Mouse (Mus musculus) inflammation-experienced regulatory T-cells (primary cell): ENCODE measurements around the gene Gm10722. TPM values are rescaled to one million over a fixed set of nuclear protein-coding genes. Genes with fewer than 3 reads are reported as not detected.

Experiments used
- polyA plus RNA-seq, 2 experiments: library from polyadenylated mRNA; unstranded; fragments of 100-300 nt; shearing (Covaris generic); gene quantifications; one replicate each; pipeline ENCODE4 v1.2.1; 2017

Gm10722 gene
- polyA plus RNA-seq: 1 to 10 TPM; 1.7 to 6.8 TPM

GRCm38 (mm10) chr9:3000445-3000972 is at the start of gene Gm10722:
Gene Gm10722 (plus strand): TSS chr9:3000922.

GRCm38 (mm10) chr9:3002794-3003396 is 2.2 kb downstream of the Gm10722 start, which contains the start of gene Gm11168:
Gene Gm11168 (plus strand): TSS chr9:3003346.

GRCm38 (mm10) chr9:3012733-3013279 is 12.1 kb downstream of the Gm10722 start, which contains the start of gene Gm10721:
Gene Gm10721 (plus strand): TSS chr9:3013140.

GRCm38 (mm10) chr9:3015354-3015753 is 14.6 kb downstream of the Gm10722 start, which contains the start of gene Gm10720:
Gene Gm10720 (plus strand): TSS chr9:3015654.

GRCm38 (mm10) chr9:3017108-3017507 is 16.4 kb downstream of the Gm10722 start, which contains the start of gene Gm10719:
Gene Gm10719 (plus strand): TSS chr9:3017408.

GRCm38 (mm10) chr9:3023312-3023984 is 22.7 kb downstream of the Gm10722 start, which contains the start of gene Gm10718:
Gene Gm10718 (plus strand): TSS chr9:3023547.

GRCm38 (mm10) chr9:3024912-3025467 is 24.3 kb downstream of the Gm10722 start, which contains the start of gene Gm10717:
Gene Gm10717 (plus strand): TSS chr9:3025417.

GRCm38 (mm10) chr9:3034299-3034698 is 33.6 kb downstream of the Gm10722 start, which contains the start of gene Gm17535:
Gene Gm17535 (plus strand): TSS chr9:3034599.

GRCm38 (mm10) chr9:3036577-3036976 is 35.9 kb downstream of the Gm10722 start, which contains the start of gene Gm10715:
Gene Gm10715 (plus strand): TSS chr9:3036877.

Other genes with a start within 250 kb of the Gm10722 start
- 10 to 100 TPM in 1 of 2 experiments, 1 to 10 TPM in 1; 9.2 to 34.6 TPM for gene Gm11168, start 2.4 kb downstream of the Gm10722 start, polyA plus RNA-seq
- 1 to 10 TPM; 1.0 to 1.8 TPM for gene Gm10721, start 12.2 kb downstream of the Gm10722 start, polyA plus RNA-seq
- gene Gm10720, start 14.7 kb downstream of the Gm10722 start, polyA plus RNA-seq: 1 to 10 TPM in 1 of 2 experiments, under 1 TPM in 1; 0.66 to 3.4 TPM
- gene Gm10719, start 16.5 kb downstream of the Gm10722 start, polyA plus RNA-seq: 10 to 100 TPM in 1 of 2 experiments, 1 to 10 TPM in 1; 9.2 to 30.3 TPM
- gene Gm10718, start 22.6 kb downstream of the Gm10722 start, polyA plus RNA-seq: 10 to 100 TPM in 1 of 2 experiments, 1 to 10 TPM in 1; 7.5 to 24.1 TPM
- gene Gm10717, start 24.5 kb downstream of the Gm10722 start, polyA plus RNA-seq: 10 to 100 TPM; 24.9 to 85.2 TPM
- gene Gm17535, start 33.7 kb downstream of the Gm10722 start, polyA plus RNA-seq: 1 to 10 TPM; 1.5 to 2.8 TPM
- 1 to 10 TPM in 1 of 2 experiments, under 1 TPM in 1; 0.48 to 1.7 TPM for gene Gm10715, start 36.0 kb downstream of the Gm10722 start, polyA plus RNA-seq